Mouse (Mus musculus): ENCODE data around the gene Tmem176a.
"Not testable (repeated sequence)": the region's sequence is repeated elsewhere in the genome, so short reads cannot be mapped to it uniquely, and the experiment has no call there.

The Tmem176a gene

GRCm38 (mm10) chr6:48840973-48841625 is 380 bp downstream of the Tmem176a start, which contains the start of gene Tmem176b:
Tmem176b (minus strand) TSS chr6:48841496.
- DNase-seq (ENCODE audit: extremely low spot score, low read depth, low spot score): peak; percentile 53

DNA sequence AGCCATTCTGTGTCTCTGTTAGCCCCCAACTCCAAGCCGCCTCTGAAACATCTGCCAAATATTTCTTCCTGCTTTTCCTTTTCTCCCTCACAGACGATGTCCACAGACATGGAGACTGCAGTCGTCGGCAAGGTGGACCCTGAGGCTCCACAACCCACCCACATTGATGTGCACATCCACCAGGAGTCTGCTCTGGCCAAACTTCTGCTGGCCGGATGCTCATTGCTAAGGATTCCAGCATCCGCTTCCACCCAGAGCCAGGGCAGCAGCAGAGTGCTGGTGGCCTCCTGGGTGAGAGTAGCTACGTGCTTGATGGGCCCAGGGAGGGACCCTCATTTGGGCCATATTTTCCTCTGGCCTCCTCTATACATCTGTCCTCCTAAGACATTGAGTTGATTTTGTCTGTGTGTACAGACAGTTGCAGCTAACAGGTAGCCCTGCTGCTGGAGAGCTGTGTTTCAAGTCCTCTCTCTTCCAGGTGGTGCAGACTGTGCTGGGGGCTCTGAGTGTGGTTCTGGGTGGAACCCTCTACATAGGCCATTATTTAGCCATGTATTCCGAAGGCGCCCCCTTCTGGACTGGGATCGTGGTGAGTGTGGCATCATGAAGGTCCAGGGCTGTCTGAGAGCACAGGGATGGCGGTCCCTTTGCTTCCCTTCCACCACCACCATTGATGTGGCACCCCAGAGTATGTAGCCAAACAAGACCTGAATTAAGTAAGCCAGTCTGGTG is 1.6 kb downstream of the Tmem176a start:
- DNase-seq (ENCODE audit: extremely low spot score, low read depth, low spot score): no peak

GRCm38 (mm10) chr6:48845086-48845485 is 4.4 kb downstream of the Tmem176a start:
- DNase-seq (ENCODE audit: extremely low spot score, low read depth, low spot score): no peak

- DNase-seq (ENCODE audit: extremely low spot score, low read depth, low spot score): peak; percentile 12
Measured at GRCm38 (mm10) chr6:48851820-48852491, 11.2 kb downstream of the Tmem176a start.

DNA sequence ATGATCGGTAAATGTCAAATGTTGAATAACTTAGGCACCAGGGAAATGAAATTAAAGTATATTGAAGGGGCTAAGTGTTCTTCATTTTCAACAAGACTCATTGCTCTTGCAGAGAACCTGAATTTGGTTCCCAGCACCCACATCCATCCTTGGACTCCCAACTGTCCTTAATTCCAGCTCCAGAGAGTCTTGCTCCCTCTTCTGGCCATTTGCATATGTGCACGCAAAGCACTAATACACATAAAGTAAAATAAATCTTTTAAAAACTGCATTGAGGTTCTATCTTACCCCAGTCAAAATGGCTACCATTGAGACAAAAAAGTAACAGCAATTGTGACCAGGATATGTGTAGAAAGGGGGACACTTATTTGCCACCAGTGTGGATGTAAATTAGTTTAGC is 13.4 kb downstream of the Tmem176a start:
- no peak for DNase-seq (ENCODE audit: extremely low spot score, low read depth, low spot score)

DNA sequence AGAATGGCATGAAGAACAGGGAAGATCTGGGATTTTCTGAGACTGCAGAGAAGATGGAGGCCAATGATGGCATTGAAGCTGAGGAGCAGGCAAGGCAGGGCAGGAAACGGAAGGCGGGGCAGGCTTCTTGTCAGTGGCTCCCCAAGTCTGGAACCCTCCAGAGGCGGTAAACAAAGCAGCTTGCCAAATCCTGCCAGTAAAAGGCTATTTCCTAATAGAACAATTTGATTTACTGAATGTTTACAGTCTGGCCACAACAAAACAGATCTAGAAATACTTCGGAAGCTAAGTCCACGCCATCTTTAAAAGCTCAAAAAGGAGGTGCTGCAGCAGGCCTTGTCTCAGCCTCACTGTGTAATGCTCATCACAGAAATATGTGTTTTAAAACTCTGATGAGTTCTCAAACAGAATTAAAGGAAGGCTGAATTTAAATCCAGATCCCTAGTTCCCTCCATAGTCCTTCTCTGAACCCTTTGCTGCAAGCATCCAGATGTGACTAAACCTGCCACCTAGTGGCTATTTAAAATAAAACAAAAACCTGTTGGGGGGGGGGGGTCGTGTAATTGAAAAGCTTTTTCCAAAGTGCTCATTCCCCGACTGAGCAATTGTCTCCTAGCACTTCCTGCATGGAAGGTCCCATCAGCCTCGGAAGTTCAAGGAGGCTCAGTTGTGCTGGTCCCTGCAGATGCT is 17.0 kb downstream of the Tmem176a start:
- no peak for DNase-seq (ENCODE audit: extremely low spot score, low read depth, low spot score)

DNA sequence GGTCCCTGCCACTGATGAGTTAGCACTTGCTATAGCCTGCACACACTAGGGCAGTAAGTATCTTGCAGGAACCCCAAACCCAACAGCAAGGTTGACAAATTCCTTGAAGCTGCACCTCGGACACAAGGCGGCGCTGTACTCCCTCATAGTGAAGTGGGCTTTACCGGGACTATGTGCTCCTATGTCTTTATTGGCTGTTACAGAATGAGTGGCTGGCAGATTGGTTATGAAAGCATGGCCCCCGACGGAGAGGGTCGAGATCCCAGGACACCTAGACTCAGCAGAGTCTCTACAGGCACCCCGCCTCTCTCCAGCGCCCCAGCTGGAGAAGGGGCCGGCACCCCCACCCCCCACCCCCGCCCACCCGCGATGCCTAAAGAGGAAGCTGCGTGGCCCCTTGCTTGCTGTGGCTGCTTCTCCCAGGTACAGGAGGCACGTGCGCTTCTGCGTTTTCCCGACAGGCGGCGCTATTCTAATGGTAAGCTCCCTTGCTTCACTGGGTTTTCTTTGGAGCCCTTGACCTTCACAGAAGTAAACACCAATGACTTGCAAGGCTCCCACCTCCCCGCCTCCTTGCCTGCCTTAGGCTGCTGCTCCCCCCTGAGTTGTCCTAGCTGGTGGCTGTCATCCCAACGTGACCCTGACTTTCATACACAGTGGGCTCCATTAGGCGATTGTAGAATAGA is 19.6 kb downstream of the Tmem176a start:
- no peak for DNase-seq (ENCODE audit: extremely low spot score, low read depth, low spot score)

- DNase-seq (ENCODE audit: extremely low spot score, low read depth, low spot score): no peak
Measured at GRCm38 (mm10) chr6:48860851-48861250, 20.1 kb downstream of the Tmem176a start.

GRCm38 (mm10) chr6:48861616-48862280 is 21.0 kb downstream of the Tmem176a start:
- no peak for DNase-seq (ENCODE audit: extremely low spot score, low read depth, low spot score)

DNA sequence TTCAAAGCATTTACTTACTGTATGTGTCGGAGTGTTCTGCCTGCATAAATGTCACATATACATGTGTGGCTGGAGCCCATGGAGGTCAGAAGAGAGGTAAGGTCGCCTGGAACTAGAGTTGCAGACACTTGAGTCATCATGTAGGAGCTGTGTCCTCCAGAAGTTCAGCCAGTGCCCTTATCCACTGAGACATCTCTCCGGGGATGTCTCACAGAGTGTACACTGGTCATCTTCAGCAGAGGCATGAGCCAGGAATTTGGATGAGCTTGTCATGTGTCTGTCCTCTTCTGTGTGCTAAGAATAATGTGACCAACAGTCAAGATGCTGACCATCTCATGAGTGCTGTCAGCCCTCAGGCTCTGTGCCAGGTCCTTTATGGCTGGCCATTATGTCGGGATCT is 22.1 kb downstream of the Tmem176a start:
- DNase-seq (ENCODE audit: extremely low spot score, low read depth, low spot score): no peak

DNA sequence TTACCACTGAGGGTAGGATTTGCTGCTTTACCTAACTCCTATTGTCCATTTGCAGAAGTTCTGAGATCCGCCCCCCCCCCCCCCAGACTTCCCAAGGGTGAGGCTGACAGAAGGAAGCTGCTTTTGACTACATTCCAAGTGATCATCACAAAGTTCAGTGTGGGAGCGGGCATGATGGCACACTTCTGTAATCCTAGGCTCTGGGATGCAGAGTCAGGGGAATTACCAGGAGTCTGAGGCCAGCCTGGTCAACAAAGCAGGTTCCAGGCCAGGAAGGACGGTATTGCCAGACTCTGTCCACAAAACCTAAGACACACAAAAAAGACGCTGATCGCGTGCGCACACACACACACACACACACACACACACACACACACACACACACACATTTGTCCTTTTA is 22.8 kb downstream of the Tmem176a start:
- no peak for DNase-seq (ENCODE audit: extremely low spot score, low read depth, low spot score)

- no peak for DNase-seq (ENCODE audit: extremely low spot score, low read depth, low spot score)
Measured at GRCm38 (mm10) chr6:48864181-48864580, 23.5 kb downstream of the Tmem176a start.

DNA sequence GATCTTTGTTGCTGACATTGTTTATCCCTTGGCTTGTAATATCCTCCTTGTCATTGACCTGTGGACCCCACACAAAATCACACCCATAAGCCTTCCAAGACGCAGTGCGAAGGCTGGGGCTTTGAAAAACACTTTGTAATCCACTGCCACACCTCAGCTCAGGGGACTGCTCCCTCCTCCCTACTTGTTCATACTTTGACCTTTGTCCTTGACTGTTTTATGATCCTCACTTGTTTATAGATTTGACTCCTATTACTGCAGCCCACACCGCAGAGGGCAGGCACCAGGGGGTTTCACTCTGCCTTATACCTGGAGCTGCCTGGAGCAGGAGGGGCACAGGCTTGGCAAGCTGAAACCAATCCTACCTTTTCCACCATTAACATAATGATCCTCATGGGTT is 24.0 kb downstream of the Tmem176a start:
- no peak for DNase-seq (ENCODE audit: extremely low spot score, low read depth, low spot score)

DNA sequence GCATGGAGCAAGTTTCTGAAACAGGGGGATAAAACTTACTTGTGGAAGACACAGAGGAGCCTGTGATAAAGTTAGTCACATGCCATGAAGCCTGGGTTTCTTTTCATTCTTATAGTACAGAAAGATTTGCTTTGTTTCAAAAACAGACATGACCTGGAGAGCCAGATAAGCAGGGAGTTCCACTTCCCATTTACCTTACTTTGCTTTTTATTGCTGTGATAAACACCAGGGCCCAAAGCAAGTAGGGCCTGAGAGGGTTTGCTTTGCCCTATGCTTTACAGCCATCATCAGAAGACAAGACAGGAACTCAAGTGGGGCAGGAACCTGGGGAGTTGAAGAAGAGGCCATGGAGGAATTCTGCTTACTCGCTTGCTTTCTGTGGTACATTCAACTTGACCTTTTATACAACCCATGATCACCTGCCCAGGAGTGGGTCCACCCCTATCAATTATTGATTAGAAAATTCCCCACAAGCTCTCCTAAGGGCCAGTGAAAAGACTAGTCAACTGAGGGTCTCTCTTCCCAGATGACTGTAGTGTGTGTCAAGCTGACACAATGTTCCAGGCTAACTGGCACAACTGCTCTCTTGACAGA is 24.5 kb downstream of the Tmem176a start:
- DNase-seq (ENCODE audit: extremely low spot score, low read depth, low spot score): no peak

GRCm38 (mm10) chr6:48866355-48866950 is 25.7 kb downstream of the Tmem176a start:
- DNase-seq (ENCODE audit: extremely low spot score, low read depth, low spot score): not testable (repeated sequence)

- DNase-seq (ENCODE audit: extremely low spot score, low read depth, low spot score): no peak
Measured at GRCm38 (mm10) chr6:48867158-48867557, 26.4 kb downstream of the Tmem176a start.

GRCm38 (mm10) chr6:48869774-48870173 is 29.1 kb downstream of the Tmem176a start:
- no peak for DNase-seq (ENCODE audit: extremely low spot score, low read depth, low spot score)

GRCm38 (mm10) chr6:48872596-48872995 is 31.9 kb downstream of the Tmem176a start, which contains the start of gene Aoc1:
Aoc1 (plus strand) TSS chr6:48872896.
- DNase-seq (ENCODE audit: extremely low spot score, low read depth, low spot score): no peak

DNA sequence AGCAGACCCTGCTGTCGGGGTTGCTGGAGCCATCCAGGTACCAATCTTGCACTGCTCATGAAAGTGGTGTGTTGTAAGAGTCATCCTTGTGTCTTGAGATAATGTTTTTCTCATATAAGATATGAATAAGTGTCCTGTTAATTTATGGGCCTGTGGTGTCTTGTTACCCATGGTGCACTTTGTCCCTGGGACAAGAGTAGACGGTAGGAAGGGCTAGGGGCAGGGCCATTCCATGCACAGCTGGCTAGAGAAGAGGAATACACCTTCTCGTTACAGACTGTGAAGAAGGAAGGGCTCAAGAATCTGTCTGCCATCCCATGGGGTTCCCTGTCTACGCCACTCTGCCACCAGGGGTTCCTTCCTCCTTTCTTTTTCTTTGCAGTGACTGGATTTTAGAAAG is 33.9 kb downstream of the Tmem176a start:
- DNase-seq (ENCODE audit: extremely low spot score, low read depth, low spot score): no peak

Data from hindlimb bud, embryonic 11.5 days (tissue).